Mouse (Mus musculus) megakaryocyte, adult 5-6 weeks (primary cell): ENCODE measurements around the gene Cdhr3. TPM values are rescaled to one million over a fixed set of nuclear protein-coding genes. Genes with fewer than 3 reads are reported as not detected.
"Not testable (repeated sequence)": the region's sequence is repeated elsewhere in the genome, so short reads cannot be mapped to it uniquely, and the experiment has no call there.

ENCODE experiments used
- ATAC-seq: 2 replicates; pipeline ENCODE4 v1.8.0; 2016; ENCODE audit warnings: mild to moderate bottlenecking, inconsistent platforms; ENCODE audit not compliant: poor library complexity, severe bottlenecking
- total RNA-seq, 2 experiments: library from RNA; stranded (forward) in 1 of 2; stranded (reverse) in 1 of 2; fragments of 153-499, 151-499 nt in 1 of 2; fragments of 221-1000, 200-1000 nt in 1 of 2; gene quantifications; 2 replicates each; pipeline versions ENCODE4 v1.2.3 to v1.2.4; 2015 to 2017

Cdhr3 gene
- total RNA-seq, 2 experiments from 2014 or later, result not detected

- no peak for ATAC-seq
These were observed 84.2 kb downstream of the Cdhr3 start for GRCm38 (mm10) chr12:33008305-33009110.

GRCm38 (mm10) chr12:33007176-33007575, 85.5 kb downstream of the Cdhr3 start:
- no peak for ATAC-seq

- no peak for ATAC-seq
These were observed 86.8 kb downstream of the Cdhr3 start for GRCm38 (mm10) chr12:33005858-33006257.

GRCm38 (mm10) chr12:33003339-33003965, 89.2 kb downstream of the Cdhr3 start:
- ATAC-seq, result no peak

GRCm38 (mm10) chr12:33000402-33000801, 92.3 kb downstream of the Cdhr3 start:
- no peak for ATAC-seq

- not testable (repeated sequence) for ATAC-seq
These were observed 92.9 kb downstream of the Cdhr3 start for GRCm38 (mm10) chr12:32999778-33000177.

GRCm38 (mm10) chr12:32998766-32999165, 93.9 kb downstream of the Cdhr3 start:
- no peak for ATAC-seq

- ATAC-seq, result no peak
These were observed 97.4 kb downstream of the Cdhr3 start for GRCm38 (mm10) chr12:32995081-32995834.

- no peak for ATAC-seq
These were observed 98.6 kb downstream of the Cdhr3 start for GRCm38 (mm10) chr12:32994081-32994480.

- ATAC-seq, result no peak
These were observed 102.9 kb downstream of the Cdhr3 start for GRCm38 (mm10) chr12:32989731-32990130.

- no peak for ATAC-seq
These were observed 106.4 kb downstream of the Cdhr3 start for GRCm38 (mm10) chr12:32986284-32986683.

Other genes with a start within 250 kb of the Cdhr3 start
- 114 and 117 TPM in 2 replicates for gene Sypl, start 139.0 kb downstream of the Cdhr3 start, total RNA-seq (2015)
- 50.6 and 62.0 TPM in 2 replicates for gene Sypl, start 139.0 kb downstream of the Cdhr3 start, total RNA-seq (2017)
- gene Atxn7l1, start 54.8 kb upstream of the Cdhr3 start, total RNA-seq (2015), result 109 and 115 TPM in 2 replicates
- gene Atxn7l1, start 54.8 kb upstream of the Cdhr3 start, total RNA-seq (2017), result 50.0 and 60.4 TPM in 2 replicates